Mouse (Mus musculus) midbrain, postnatal 0 days (tissue): ENCODE results near the gene Pdxp. TPM values are rescaled to one million over a fixed set of nuclear protein-coding genes. Genes with fewer than 3 reads are reported as not detected.

Experiments
- ATAC-seq: fragments of 200-750 bp; cut with Nextera tagmentation; 2 replicates; pipeline ENCODE4 v1.8.0; 2017; ENCODE audit warnings: moderate number of reproducible peaks, mild to moderate bottlenecking, moderate TSS enrichment, moderate library complexity; ENCODE audit not compliant: low FRiP score
- DNase-seq: peaks from one replicate; pipeline ENCODE4 v3.0.0-alpha.2; 2015; ENCODE audit warnings: low spot score
- H3K27ac ChIP-seq: fragments of 300-500 bp; sonication (generic); 2 replicates; pipeline ENCODE4 v1.5.1; 2014; ENCODE audit warnings: low read depth, mild to moderate bottlenecking, low read length, mixed read lengths
- H3K27me3 ChIP-seq: fragments of 300-500 bp; sonication (generic); 2 replicates; pipeline ENCODE4 v1.6.1; 2014; ENCODE audit warnings: low read length, control low read depth, mixed read lengths; ENCODE audit not compliant: insufficient read depth
- H3K36me3 ChIP-seq: fragments of 300-500 bp; sonication (generic); 2 replicates; pipeline ENCODE4 v1.6.1; 2014; ENCODE audit warnings: low read length, control low read depth, mixed read lengths; ENCODE audit not compliant: insufficient read depth
- H3K4me1 ChIP-seq: fragments of 300-500 bp; sonication (generic); 2 replicates; pipeline ENCODE4 v1.6.1; 2014; ENCODE audit warnings: mild to moderate bottlenecking, control low read depth, antibody characterized with exemption, low read length, mixed read lengths; ENCODE audit not compliant: insufficient read depth
- H3K4me2 ChIP-seq: fragments of 300-500 bp; sonication (generic); 2 replicates; pipeline ENCODE4 v1.6.1; 2014; ENCODE audit warnings: low read depth, mild to moderate bottlenecking, low read length, mixed read lengths; ENCODE audit not compliant: poor library complexity, severe bottlenecking
- H3K4me3 ChIP-seq: fragments of 300-500 bp; sonication (generic); 2 replicates; pipeline ENCODE4 v1.5.1; 2014; ENCODE audit warnings: low read depth, mild to moderate bottlenecking, low read length, moderate library complexity
- H3K9ac ChIP-seq: fragments of 300-500 bp; sonication (generic); replicated peaks from 2 replicates; pipeline ENCODE4 v1.6.1; 2014; ENCODE audit warnings: mild to moderate bottlenecking, low read length, moderate library complexity, mixed read lengths; ENCODE audit not compliant: poor library complexity, severe bottlenecking
- H3K9me3 ChIP-seq: fragments of 300-500 bp; sonication (generic); 2 replicates; pipeline ENCODE4 v1.6.1; 2016; ENCODE audit warnings: low read length, control low read depth
- CTCF ChIP-seq: IDR thresholded peaks from 2 replicates; pipeline ENCODE4 v1.5.1; 2016; ENCODE audit warnings: antibody characterized with exemption, mild to moderate bottlenecking
- WGBS: fragments of 180-500 bp; shearing (Covaris S2); extraction: QIAGEN DNeasy Blood & Tissue Kit; methylation state at CpG from one replicate; pipeline ENCODE4 v1.1.7; 2014; 5-methylcytosine and 5-hydroxymethylcytosine counted together
- polyA plus RNA-seq: library from polyadenylated mRNA; unstranded; fragments of >200 nt; fragmentation: Nextera tagmentation; extraction: Ambion mirVana; gene quantifications from 2 replicates; pipeline ENCODE4 v1.2.1, GENCODE M21; 2015
- total RNA-seq: library from RNA; depleted of rRNA; stranded (reverse); fragments of >200 nt; gene quantifications from 2 replicates; pipeline ENCODE4 v1.2.3, GENCODE M21; 2014

Pdxp gene
- total and polyA plus RNA-seq, 2 experiments from 2014 or later, result 181 to 350 TPM

- WGBS, result 90% methylated on average over 8 of the region's 8 CpGs
- Histone ChIP-seq H3K27me3 (no peaks in the 10 kb centered on the region), H3K36me3 (peaks cover 40% of the 10 kb centered on the region), H3K9me3 (no peaks in the 10 kb centered on the region), H3K27ac (no peak overlapping the region), H3K4me1 (peaks cover 9% of the 10 kb centered on the region), H3K4me2 (no peak overlapping the region), H3K9ac (no peak overlapping the region), H3K4me3 (no peak overlapping the region)
- no peak for TF ChIP-seq CTCF
- ATAC-seq (no peak), DNase-seq (no peak)
These were observed 33.3 kb upstream of the Pdxp start for GRCm38 (mm10) chr15:78880432-78880831.

- no peaks in the 10 kb centered on the region for H3K9me3 ChIP-seq
- ATAC-seq (no peak), DNase-seq (no peak)
- no peak overlapping the region for H3K4me3 ChIP-seq
- H3K9ac ChIP-seq, result no peak overlapping the region
- peaks cover 53% of the 10 kb centered on the region for H3K36me3 ChIP-seq
- 83% methylated on average over 3 of the region's 3 CpGs for WGBS
- H3K4me2 ChIP-seq, result no peak overlapping the region
- no peak overlapping the region for H3K27ac ChIP-seq
- TF ChIP-seq CTCF, result peak; percentile 41; the same call in 1 of the 2 replicates
- peaks cover 7% of the 10 kb centered on the region; the same call in 1 of the 2 replicates for H3K4me1 ChIP-seq
- H3K27me3 ChIP-seq, result no peaks in the 10 kb centered on the region
These were observed 31.9 kb upstream of the Pdxp start for GRCm38 (mm10) chr15:78881828-78882227.

- Histone ChIP-seq H3K4me2 (no peak overlapping the region), H3K27ac (no peak overlapping the region), H3K9me3 (no peaks in the 10 kb centered on the region), H3K4me1 (no peaks in the 10 kb centered on the region), H3K4me3 (no peak overlapping the region), H3K9ac (no peak overlapping the region), H3K36me3 (peaks cover 76% of the 10 kb centered on the region), H3K27me3 (no peaks in the 10 kb centered on the region)
- WGBS, result 27% methylated on average over 13 of the region's 13 CpGs
- ATAC-seq (no peak), DNase-seq (no peak)
- TF ChIP-seq CTCF, result no peak
These were observed 24.3 kb upstream of the Pdxp start for GRCm38 (mm10) chr15:78889401-78889853.

GRCm38 (mm10) chr15:78892440-78892839 lies 21.3 kb upstream of the Pdxp start:
- Histone ChIP-seq H3K4me1 (no peaks in the 10 kb centered on the region), H3K9me3 (no peaks in the 10 kb centered on the region), H3K9ac (no peak overlapping the region), H3K27me3 (no peaks in the 10 kb centered on the region), H3K36me3 (peaks cover 57% of the 10 kb centered on the region), H3K4me3 (no peak overlapping the region), H3K27ac (no peak overlapping the region), H3K4me2 (no peak overlapping the region)
- TF ChIP-seq CTCF, result no peak
- no peak for DNase-seq
- 68% methylated on average over 7 of the region's 7 CpGs for WGBS
- ATAC-seq, result no peak

- ATAC-seq (no peak), DNase-seq (no peak)
- H3K9ac ChIP-seq, result no peak overlapping the region
- peaks cover 2% of the 10 kb centered on the region; the same call in 1 of the 2 replicates for H3K27me3 ChIP-seq
- H3K4me2 ChIP-seq, result no peak overlapping the region
- H3K4me1 ChIP-seq, result 0 out of 2 replicates have a peak, but pooled peaks cover 2% of the 10 kb centered on the region
- WGBS, result 88% methylated on average over 13 of the region's 13 CpGs
- no peaks in the 10 kb centered on the region for H3K9me3 ChIP-seq
- no peak for TF ChIP-seq CTCF
- no peak overlapping the region for H3K27ac ChIP-seq
- peaks cover 39% of the 10 kb centered on the region for H3K36me3 ChIP-seq
- no peak overlapping the region for H3K4me3 ChIP-seq
These were observed 19.0 kb upstream of the Pdxp start for GRCm38 (mm10) chr15:78894726-78895125.

GRCm38 (mm10) chr15:78895741-78896140 lies 18.0 kb upstream of the Pdxp start:
- H3K4me3 ChIP-seq, result no peak overlapping the region
- no peak for DNase-seq
- ATAC-seq, result no peak
- WGBS, result 89% methylated on average over 2 of the region's 2 CpGs
- H3K4me1 ChIP-seq, result 0 out of 2 replicates have a peak, but pooled peaks cover 3% of the 10 kb centered on the region
- no peak overlapping the region for H3K9ac ChIP-seq
- no peak for TF ChIP-seq CTCF
- peaks cover 34% of the 10 kb centered on the region for H3K36me3 ChIP-seq
- H3K27me3 ChIP-seq, result peaks cover 3% of the 10 kb centered on the region; the same call in 1 of the 2 replicates
- no peaks in the 10 kb centered on the region for H3K9me3 ChIP-seq
- no peak overlapping the region for H3K4me2 ChIP-seq
- no peak overlapping the region for H3K27ac ChIP-seq
